Mouse (Mus musculus) stomach, embryonic 16.5 days (tissue): ENCODE measurements at regions not wholly inside any gene's neighbourhood (a gene's known extent, or its start where the extent isn't known, plus 50 kb on each side); places are given as distances from the start of the nearest gene placed in this dataset.

Source experiments
- ATAC-seq: fragments of 200-750 bp; cut with Nextera tagmentation; 2 replicates; pipeline ENCODE4 v1.8.0; 2017; ENCODE audit warnings: moderate number of reproducible peaks, moderate TSS enrichment; ENCODE audit not compliant: insufficient read depth, low FRiP score
- H3K27ac ChIP-seq: fragments of 300-500 bp; sonication (generic); 2 replicates; pipeline ENCODE4 v1.5.1; 2014; ENCODE audit warnings: low read length
- H3K27me3 ChIP-seq: fragments of 300-500 bp; sonication (generic); 2 replicates; pipeline ENCODE4 v1.6.1; 2014; ENCODE audit warnings: low read length, control low read depth, mixed read lengths; ENCODE audit not compliant: control insufficient read depth, insufficient read depth
- H3K36me3 ChIP-seq: fragments of 300-500 bp; sonication (generic); 2 replicates; pipeline ENCODE4 v1.6.1; 2014; ENCODE audit warnings: low read length; ENCODE audit not compliant: control insufficient read depth, insufficient read depth
- H3K4me1 ChIP-seq: fragments of 300-500 bp; sonication (generic); 2 replicates; pipeline ENCODE4 v1.6.1; 2014; ENCODE audit warnings: low read length, control low read depth, mixed read lengths; ENCODE audit not compliant: control insufficient read depth, insufficient read depth
- H3K4me2 ChIP-seq: fragments of 300-500 bp; sonication (generic); 2 replicates; pipeline ENCODE4 v1.6.1; 2014; ENCODE audit warnings: low read depth, low read length, mixed read lengths
- H3K4me3 ChIP-seq: fragments of 300-500 bp; sonication (generic); replicated peaks from 2 replicates; pipeline ENCODE4 v1.5.1; 2014; ENCODE audit warnings: mild to moderate bottlenecking, low read length
- H3K9ac ChIP-seq: fragments of 300-500 bp; sonication (generic); 2 replicates; pipeline ENCODE4 v1.6.1; 2014; ENCODE audit warnings: low read length
- H3K9me3 ChIP-seq: fragments of 300-500 bp; sonication (generic); replicated peaks from 2 replicates; pipeline ENCODE4 v1.6.1; 2016; ENCODE audit warnings: low read length, control low read depth; ENCODE audit not compliant: control insufficient read depth
- WGBS: fragments of 180-500 bp; shearing (Covaris S2); extraction: QIAGEN DNeasy Blood & Tissue Kit; methylation state at CpG from one replicate; pipeline ENCODE4 v1.1.7; 2014; 5-methylcytosine and 5-hydroxymethylcytosine counted together

DNA sequence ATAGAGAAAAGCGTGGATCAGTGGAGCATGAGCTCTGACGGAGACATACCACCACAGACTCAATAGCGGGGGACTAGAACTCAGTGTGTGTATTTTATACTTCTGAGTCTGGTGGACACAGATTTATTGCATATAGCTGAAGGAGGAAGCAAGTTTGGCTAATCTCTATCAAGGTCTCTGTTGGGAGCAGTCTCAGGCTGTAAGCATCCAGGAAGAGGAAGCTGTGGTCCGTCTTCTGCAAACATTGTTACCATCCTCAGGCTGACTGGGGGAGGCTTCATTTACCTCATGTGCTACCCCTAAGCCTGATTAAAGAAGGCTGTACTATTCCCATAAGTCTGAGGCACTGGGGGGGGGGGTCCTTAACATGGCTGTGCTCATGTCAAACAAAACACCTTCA, 261.0 kb downstream of the Rnd3 start:
- no peak overlapping the region for H3K9ac ChIP-seq
- H3K27me3 ChIP-seq = no peaks in the 10 kb centered on the region
- 84% methylated on average over 4 of the region's 4 CpGs for WGBS
- no peaks in the 10 kb centered on the region for H3K9me3 ChIP-seq
- no peaks in the 10 kb centered on the region for H3K36me3 ChIP-seq
- H3K27ac ChIP-seq = no peak overlapping the region
- H3K4me1 ChIP-seq = peaks cover 6% of the 10 kb centered on the region; the same call in 1 of the 2 replicates
- no peak overlapping the region for H3K4me2 ChIP-seq
- no peak overlapping the region for H3K4me3 ChIP-seq
- ATAC-seq = no peak

DNA sequence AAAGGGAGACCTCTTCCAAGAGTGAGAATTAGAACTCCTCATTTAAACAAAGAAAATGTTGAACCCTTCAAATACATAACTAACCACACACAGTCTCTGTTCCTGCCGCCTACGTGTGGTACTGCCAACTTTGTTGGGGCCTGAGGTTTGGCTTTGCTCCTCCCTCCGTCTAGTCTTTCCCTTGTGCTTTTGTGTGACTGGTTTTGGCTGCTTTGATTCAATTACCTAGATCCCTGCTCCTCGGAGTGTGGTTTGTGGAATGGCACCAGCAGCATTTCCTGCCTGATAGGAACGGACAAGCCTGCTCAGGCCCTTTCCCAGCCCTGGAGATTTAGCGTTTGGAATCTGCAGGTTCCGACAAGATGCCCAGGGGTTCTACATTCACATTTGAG, 263.0 kb downstream of the Rnd3 start:
- ATAC-seq = peak; percentile 57; the same call in 1 of the 2 replicates
- Histone ChIP-seq H3K9ac (no peak overlapping the region), H3K27ac (peak overlapping the region; percentile 51; the same call in 1 of the 2 replicates), H3K4me3 (no peak overlapping the region), H3K27me3 (no peaks in the 10 kb centered on the region), H3K4me1 (peaks cover 6% of the 10 kb centered on the region; the same call in 1 of the 2 replicates), H3K36me3 (no peaks in the 10 kb centered on the region), H3K9me3 (no peaks in the 10 kb centered on the region), H3K4me2 (no peak overlapping the region)
- 41% methylated on average over 7 of the region's 7 CpGs for WGBS

DNA sequence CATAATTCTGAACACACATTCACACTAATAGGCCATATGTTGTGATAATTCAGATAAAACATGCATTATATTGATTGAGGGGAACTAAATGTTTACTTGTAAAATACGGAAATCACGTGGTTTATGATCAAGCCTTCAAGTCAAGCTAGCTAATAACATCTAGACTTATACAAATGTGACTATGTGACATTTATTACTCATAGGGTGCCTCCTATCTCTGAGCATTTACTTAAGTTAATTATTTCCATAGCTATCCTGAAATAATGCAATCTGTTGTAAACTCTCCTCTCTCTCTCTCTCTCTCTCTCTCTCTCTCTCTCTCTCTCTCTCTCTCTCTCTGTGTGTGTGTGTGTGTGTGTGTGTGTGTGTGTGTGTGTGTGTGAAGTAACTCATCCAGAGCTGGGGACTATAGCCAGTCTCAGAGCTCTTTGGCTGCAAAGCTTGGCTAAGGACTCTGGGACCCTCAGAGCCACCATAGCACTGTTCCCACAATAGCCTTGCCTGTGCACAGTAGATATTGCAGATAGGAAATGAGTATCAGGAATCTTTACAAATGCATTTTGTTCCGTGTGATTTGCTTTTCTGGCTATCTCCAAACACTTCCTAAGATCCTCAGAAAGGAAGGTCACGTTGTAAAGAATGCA, 263.5 kb downstream of the Rnd3 start:
- Histone ChIP-seq H3K4me2 (no peak overlapping the region), H3K9ac (no peak overlapping the region), H3K27ac (peak overlapping the region; percentile 51; the same call in 1 of the 2 replicates), H3K4me3 (no peak overlapping the region), H3K9me3 (no peaks in the 10 kb centered on the region), H3K4me1 (peaks cover 6% of the 10 kb centered on the region; the same call in 1 of the 2 replicates), H3K36me3 (no peaks in the 10 kb centered on the region), H3K27me3 (no peaks in the 10 kb centered on the region)
- WGBS = 48% methylated on average over 4 of the region's 4 CpGs
- no peak; the same call in 1 of the 2 replicates for ATAC-seq

DNA sequence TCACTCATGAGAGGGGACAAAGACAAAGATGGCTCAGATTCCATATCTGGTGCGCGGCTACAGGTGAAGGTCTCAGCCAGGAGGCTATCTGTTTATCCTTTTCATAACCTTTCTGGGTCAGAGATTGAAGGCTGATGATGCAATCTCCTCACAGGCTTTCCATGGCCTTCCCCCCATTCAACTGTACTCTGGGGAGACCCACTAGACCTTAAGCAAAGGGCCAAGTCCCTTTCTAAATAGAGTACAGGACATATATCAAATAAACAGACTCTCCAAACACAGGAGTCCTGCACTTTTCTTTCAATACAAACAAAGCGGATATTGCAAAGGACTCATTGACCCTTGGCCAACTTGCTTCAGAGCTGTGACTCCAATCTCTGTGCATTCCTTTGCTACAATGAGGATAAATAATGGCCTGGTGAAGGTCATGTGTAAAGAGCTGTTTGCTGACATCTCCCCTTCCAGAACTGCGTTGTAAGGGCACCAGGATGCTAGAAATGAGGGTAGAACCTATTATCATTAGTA, 267.3 kb downstream of the Rnd3 start:
- ATAC-seq = no peak
- H3K4me2 ChIP-seq = no peak overlapping the region
- no peaks in the 10 kb centered on the region for H3K36me3 ChIP-seq
- H3K27ac ChIP-seq = no peak overlapping the region
- no peak overlapping the region for H3K9ac ChIP-seq
- no peaks in the 10 kb centered on the region for H3K27me3 ChIP-seq
- H3K4me3 ChIP-seq = no peak overlapping the region
- no peaks in the 10 kb centered on the region for H3K9me3 ChIP-seq
- peaks cover 6% of the 10 kb centered on the region; the same call in 1 of the 2 replicates for H3K4me1 ChIP-seq
- 61% methylated on average over 4 of the region's 4 CpGs for WGBS

DNA sequence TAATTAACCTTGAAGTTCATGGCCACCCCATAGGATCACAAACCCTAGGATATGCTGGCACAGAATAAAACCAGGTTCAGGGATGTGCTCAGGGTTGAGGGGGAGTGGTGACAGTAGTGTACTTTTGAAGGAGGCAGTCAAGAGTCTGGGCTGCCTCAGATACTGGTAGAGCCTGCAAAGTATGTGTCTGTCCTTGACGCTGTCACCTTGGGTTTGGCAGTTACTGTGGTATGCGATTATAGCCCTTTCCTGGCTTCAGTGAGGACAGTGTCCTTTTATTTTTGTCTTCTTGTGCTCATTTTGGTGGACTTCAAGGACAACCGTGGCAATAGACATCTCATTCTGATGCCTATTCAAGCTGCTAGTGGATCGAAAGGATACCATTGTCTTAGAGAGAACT, 268.1 kb downstream of the Rnd3 start:
- no peaks in the 10 kb centered on the region for H3K27me3 ChIP-seq

DNA sequence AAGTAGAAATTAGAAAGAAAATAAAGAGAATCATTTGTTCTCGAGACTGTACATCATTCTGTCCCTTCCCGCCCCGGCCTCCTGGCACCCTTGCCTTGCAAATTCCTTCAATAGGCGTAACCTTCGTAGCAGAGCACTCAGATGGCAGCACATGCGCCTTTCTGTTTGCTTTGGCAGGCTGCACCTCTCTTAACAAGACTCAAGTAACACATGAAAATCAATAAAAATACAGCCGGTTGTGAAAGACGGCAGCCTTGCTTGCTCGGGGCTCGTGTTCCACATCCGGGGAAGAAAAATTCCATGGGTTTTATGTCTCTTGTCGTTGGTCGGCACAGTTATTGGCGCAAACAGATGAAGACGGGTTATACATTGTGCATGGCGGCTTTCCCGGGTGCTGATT, 271.2 kb downstream of the Rnd3 start:
- Histone ChIP-seq H3K36me3 (no peaks in the 10 kb centered on the region), H3K4me1 (no peaks in the 10 kb centered on the region), H3K9ac (no peak overlapping the region), H3K27ac (0 out of 2 replicates have a peak overlapping the region, but pooled peaks have one; percentile 49), H3K4me3 (no peak overlapping the region), H3K9me3 (no peaks in the 10 kb centered on the region), H3K4me2 (peak overlapping the region; percentile 28; the same call in 1 of the 2 replicates), H3K27me3 (no peaks in the 10 kb centered on the region)
- WGBS = 53% methylated on average over 17 of the region's 17 CpGs
- ATAC-seq = peak; percentile 82

More for the DNA sequence above, 268.1 kb downstream of the Rnd3 start:
- Histone ChIP-seq H3K9ac (no peak overlapping the region), H3K4me1 (peaks cover 5% of the 10 kb centered on the region; the same call in 1 of the 2 replicates), H3K36me3 (no peaks in the 10 kb centered on the region), H3K4me2 (no peak overlapping the region), H3K9me3 (no peaks in the 10 kb centered on the region), H3K27ac (no peak overlapping the region), H3K4me3 (no peak overlapping the region)
- no peak for ATAC-seq
- WGBS = 91% methylated on average over 4 of the region's 4 CpGs

DNA sequence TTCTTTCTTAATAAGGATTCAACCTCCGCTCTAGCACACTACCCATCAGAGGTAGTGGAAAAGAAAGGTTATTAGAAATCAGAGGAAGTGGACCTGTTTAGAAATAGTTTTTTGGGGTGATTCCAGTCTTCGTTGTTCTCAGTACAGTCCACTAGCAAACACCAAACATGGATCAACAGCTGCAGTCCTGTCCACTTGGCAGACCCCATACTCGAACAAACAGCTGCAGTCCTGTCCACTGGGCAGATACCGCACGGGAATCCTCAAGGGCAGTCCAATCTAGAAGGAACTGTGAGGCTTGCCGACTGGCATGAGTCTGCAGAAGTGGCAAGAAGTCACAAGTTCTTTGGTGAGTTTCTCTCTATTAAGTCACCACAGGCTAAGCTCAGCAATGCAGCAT, 273.8 kb downstream of the Rnd3 start:
- Histone ChIP-seq H3K27me3 (no peaks in the 10 kb centered on the region), H3K9ac (no peak overlapping the region), H3K4me3 (no peak overlapping the region), H3K9me3 (no peaks in the 10 kb centered on the region), H3K4me2 (no peak overlapping the region), H3K27ac (no peak overlapping the region), H3K36me3 (no peaks in the 10 kb centered on the region), H3K4me1 (no peaks in the 10 kb centered on the region)
- WGBS = 88% methylated on average over 6 of the region's 6 CpGs
- no peak for ATAC-seq

DNA sequence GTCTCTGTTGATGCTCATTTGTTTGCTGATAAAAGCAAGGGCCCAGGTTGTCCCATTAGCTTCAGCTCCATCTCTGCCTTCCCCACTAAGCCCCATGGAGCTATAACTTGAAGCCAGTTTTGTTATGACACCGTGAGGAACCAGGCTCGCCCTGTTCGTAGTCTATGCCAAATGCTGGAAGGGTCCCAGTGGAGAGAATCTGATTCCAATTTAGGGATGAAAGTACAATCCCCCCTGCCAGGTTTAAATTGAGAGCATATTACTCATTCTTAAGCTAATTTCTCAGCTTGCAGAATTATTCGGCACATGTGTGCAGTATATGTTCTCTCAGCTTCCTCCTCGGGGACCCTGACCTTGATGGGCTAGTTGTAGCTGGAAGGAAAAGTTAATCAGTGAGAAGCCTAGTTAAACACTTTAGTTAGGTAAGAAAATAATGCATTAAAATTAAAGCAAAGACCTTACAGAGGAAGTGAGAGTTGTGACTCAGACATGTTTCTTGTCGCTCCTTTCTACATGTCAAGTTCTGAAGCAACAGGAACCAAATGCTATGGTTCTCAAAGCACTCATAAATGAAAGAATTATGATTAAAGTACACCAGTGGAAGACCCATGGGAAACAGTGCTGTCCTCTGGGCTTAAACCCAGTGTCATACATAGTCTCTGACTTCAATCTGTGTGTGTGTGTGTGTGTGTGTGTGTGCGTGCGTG, 295.2 kb downstream of the Rnd3 start:
- Histone ChIP-seq H3K27me3 (no peaks in the 10 kb centered on the region), H3K9ac (no peak overlapping the region), H3K4me1 (peaks cover 11% of the 10 kb centered on the region; the same call in 1 of the 2 replicates), H3K27ac (no peak overlapping the region), H3K36me3 (no peaks in the 10 kb centered on the region), H3K4me2 (no peak overlapping the region), H3K4me3 (no peak overlapping the region), H3K9me3 (no peaks in the 10 kb centered on the region)
- ATAC-seq = no peak
- 78% methylated on average over 8 of the region's 8 CpGs for WGBS

DNA sequence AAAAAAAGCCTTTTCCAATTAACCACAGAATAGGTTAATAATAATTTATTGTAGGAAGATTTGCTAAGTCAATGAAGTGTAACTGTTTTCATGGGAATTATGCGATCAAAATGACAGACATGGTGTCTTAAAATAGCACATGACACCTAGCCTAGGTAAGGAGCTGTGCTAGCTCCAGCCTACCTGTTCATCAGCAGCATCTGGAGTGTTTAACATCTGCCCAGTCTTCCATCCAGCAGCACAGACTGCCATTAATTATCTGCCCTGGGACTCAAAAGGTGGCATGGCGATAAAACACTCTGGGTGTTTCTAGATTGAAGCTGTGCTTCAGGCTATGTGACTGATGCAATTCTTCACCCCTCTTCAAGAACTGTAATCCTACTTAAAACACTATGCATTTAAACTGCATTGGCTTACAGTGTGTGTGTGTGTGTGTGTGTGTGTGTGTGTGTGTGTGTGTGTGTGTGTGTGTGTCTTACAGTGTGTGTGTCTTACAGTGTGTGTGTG, 296.4 kb downstream of the Rnd3 start:
- 91% methylated on average over 2 of the region's 2 CpGs for WGBS
- H3K4me3 ChIP-seq = no peak overlapping the region
- H3K36me3 ChIP-seq = no peaks in the 10 kb centered on the region
- H3K4me1 ChIP-seq = peaks cover 11% of the 10 kb centered on the region; the same call in 1 of the 2 replicates
- H3K27ac ChIP-seq = no peak overlapping the region
- H3K9me3 ChIP-seq = no peaks in the 10 kb centered on the region
- no peak for ATAC-seq
- no peaks in the 10 kb centered on the region for H3K27me3 ChIP-seq
- no peak overlapping the region for H3K9ac ChIP-seq
- H3K4me2 ChIP-seq = no peak overlapping the region
